ENCODE assay signal across 26 mouse cellular contexts in the genomic region with DNA sequence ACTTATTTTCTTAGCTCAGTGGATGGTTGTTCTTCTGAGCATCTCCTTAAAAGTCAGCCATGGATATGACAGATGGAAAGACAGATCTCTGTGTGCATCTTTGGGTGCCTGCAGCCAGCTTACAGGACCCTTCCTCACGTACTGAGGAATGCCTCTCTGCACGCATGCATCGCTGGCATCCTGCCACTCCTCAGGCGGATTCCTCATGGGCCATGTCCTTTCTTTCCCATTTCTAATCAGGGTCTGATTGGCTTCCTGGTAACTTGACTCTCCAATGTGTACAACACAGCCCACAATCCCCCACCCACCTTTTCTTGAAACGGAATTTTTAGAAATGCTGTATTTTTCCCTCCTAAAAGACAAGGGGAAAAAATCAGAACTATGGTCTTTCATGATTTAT.
A peak's percentile ranks its signal among the peaks of the same experiment; 100 is the strongest.
DNase-seq lines count a peak whose midpoint lies in the region; ATAC-seq and TF ChIP-seq lines count a peak whose summit lies in the region.
"Had no signal": no experiment of that assay in that cellular context is flagged by ENCODE, and none has a peak within 500 bp of the region (broad histone marks: within the 10 kb centered on the region; RNA-seq: fewer than 3 reads in every experiment).

No protein-coding gene starts in this region.

- no peak overlapping the region for H3K9ac ChIP-seq in hindbrain, embryonic 14.5 days
- H3K9ac ChIP-seq in hindbrain, embryonic 12.5 days, result no peak overlapping the region
- no peak overlapping the region for H3K9ac ChIP-seq in lung, embryonic 14.5 days
- H3K9ac ChIP-seq in embryonic facial prominence, embryonic 15.5 days, result no peak overlapping the region
- H3K9ac ChIP-seq in stomach, postnatal 0 days (ENCODE audit: low read length), result no peak overlapping the region
- H3K9ac ChIP-seq: forebrain, postnatal 0 days; heart, embryonic 13.5 days; limb, embryonic 15.5 days; liver, embryonic 13.5 days; neural tube, embryonic 13.5 days; stomach, embryonic 15.5 days had no signal

- no peaks in the 10 kb centered on the region for H3K4me1 ChIP-seq in hindbrain, embryonic 14.5 days (replicated peaks; ENCODE audit: control insufficient read depth, insufficient read depth, low read length)
- no peaks in the 10 kb centered on the region for H3K4me1 ChIP-seq in hindbrain, embryonic 12.5 days
- H3K4me1 ChIP-seq in lung, embryonic 14.5 days (ENCODE audit: insufficient read depth), result 0 out of 2 replicates have a peak, but pooled peaks cover 3% of the 10 kb centered on the region
- H3K4me1 ChIP-seq in lung, adult 2 months (ENCODE audit: control insufficient read depth, insufficient read depth, low read length), result no peaks in the 10 kb centered on the region
- peaks cover 14% of the 10 kb centered on the region for H3K4me1 ChIP-seq in embryonic facial prominence, embryonic 10.5 days
- peaks cover 6% of the 10 kb centered on the region; the same call in 1 of the 2 replicates for H3K4me1 ChIP-seq in embryonic facial prominence, embryonic 15.5 days
- H3K4me1 ChIP-seq in stomach, postnatal 0 days (replicated peaks; ENCODE audit: control insufficient read depth, insufficient read depth), result no peaks in the 10 kb centered on the region
- H3K4me1 ChIP-seq: limb, embryonic 10.5 days; limb, embryonic 15.5 days; liver, embryonic 13.5 days; neural tube, embryonic 13.5 days; stomach, embryonic 15.5 days had no signal

- no peak for TF ChIP-seq POLR2A in lung, adult 2 months (IDR thresholded peaks at IDR 0.05; ENCODE audit: borderline replicate concordance, extremely low read depth, low read depth, low read length)

- H3K9me3 ChIP-seq in hindbrain, embryonic 14.5 days (ENCODE audit: control insufficient read depth, low read length), result no peaks in the 10 kb centered on the region
- no peaks in the 10 kb centered on the region for H3K9me3 ChIP-seq in hindbrain, embryonic 12.5 days (replicated peaks)
- H3K9me3 ChIP-seq in lung, embryonic 14.5 days (ENCODE audit: low read depth, low read length), result no peaks in the 10 kb centered on the region
- no peaks in the 10 kb centered on the region for H3K9me3 ChIP-seq in embryonic facial prominence, embryonic 10.5 days
- H3K9me3 ChIP-seq in embryonic facial prominence, embryonic 15.5 days (replicated peaks), result no peaks in the 10 kb centered on the region
- H3K9me3 ChIP-seq in stomach, postnatal 0 days (ENCODE audit: control insufficient read depth, low read length), result no peaks in the 10 kb centered on the region
- H3K9me3 ChIP-seq: heart, embryonic 13.5 days; limb, embryonic 10.5 days; limb, embryonic 15.5 days; liver, embryonic 13.5 days; neural tube, embryonic 13.5 days; stomach, embryonic 15.5 days had no signal

- no peak overlapping the region for H3K4me2 ChIP-seq in hindbrain, embryonic 14.5 days (replicated peaks)
- H3K4me2 ChIP-seq in hindbrain, embryonic 12.5 days (replicated peaks), result no peak overlapping the region
- H3K4me2 ChIP-seq in lung, embryonic 14.5 days, result no peak overlapping the region
- no peak overlapping the region for H3K4me2 ChIP-seq in embryonic facial prominence, embryonic 15.5 days (replicated peaks)
- H3K4me2 ChIP-seq in stomach, postnatal 0 days (replicated peaks; ENCODE audit: low read depth), result no peak overlapping the region
- H3K4me2 ChIP-seq: heart, embryonic 13.5 days; limb, embryonic 15.5 days; liver, embryonic 13.5 days; neural tube, embryonic 13.5 days; stomach, embryonic 15.5 days had no signal

- no peak overlapping the region for H3K4me3 ChIP-seq in hindbrain, embryonic 14.5 days (replicated peaks; ENCODE audit: low read length)
- H3K4me3 ChIP-seq in hindbrain, embryonic 12.5 days, result no peak overlapping the region
- H3K4me3 ChIP-seq in lung, embryonic 14.5 days (ENCODE audit: low read depth, low read length), result no peak overlapping the region
- no peak overlapping the region for H3K4me3 ChIP-seq in lung, adult 2 months (replicated peaks; ENCODE audit: extremely low read depth, low read depth, low read length)
- H3K4me3 ChIP-seq in embryonic facial prominence, embryonic 10.5 days, result no peak overlapping the region
- H3K4me3 ChIP-seq in embryonic facial prominence, embryonic 15.5 days (replicated peaks), result no peak overlapping the region
- H3K4me3 ChIP-seq in stomach, postnatal 0 days (ENCODE audit: low read depth, low read length), result no peak overlapping the region
- H3K4me3 ChIP-seq: erythroblast, embryonic 14.5 days; heart, embryonic 13.5 days; limb, embryonic 10.5 days; limb, embryonic 15.5 days; liver, embryonic 13.5 days; neural tube, embryonic 13.5 days; stomach, embryonic 15.5 days had no signal

- TF ChIP-seq CTCF in lung, embryonic 14.5 days (IDR thresholded peaks at IDR 0.05; ENCODE audit: low read depth), result no peak
- TF ChIP-seq CTCF in lung, adult 2 months (IDR thresholded peaks at IDR 0.05; ENCODE audit: insufficient read depth, low read length), result no peak
- no peak for TF ChIP-seq CTCF in stomach, postnatal 0 days (IDR thresholded peaks at IDR 0.05; ENCODE audit: low read depth)

- DNase-seq in hindbrain, embryonic 14.5 days (ENCODE audit: low spot score), result peak; percentile 38
- DNase-seq in lung, embryonic 14.5 days, result peak; percentile 35
- DNase-seq in lung, adult 2 months, result no peak
- DNase-seq in embryonic facial prominence, embryonic 10.5 days (ENCODE audit: low spot score), result peak; percentile 28
- no peak for DNase-seq in stomach, postnatal 0 days (ENCODE audit: low spot score)
- DNase-seq: adrenal gland, postnatal 10 days; cerebellum, adult 11 months; cerebellum, adult 9-11 months; forebrain, postnatal 0 days; heart, postnatal 10 days; kidney, postnatal 36 days; liver, embryonic 13.5 days; lung, adult 18-20 months; lung, postnatal 14 days; thymus, postnatal 14 days had no signal

- H3K27ac ChIP-seq in hindbrain, embryonic 14.5 days, result no peak overlapping the region
- H3K27ac ChIP-seq in hindbrain, embryonic 12.5 days, result no peak overlapping the region
- no peak overlapping the region for H3K27ac ChIP-seq in lung, embryonic 14.5 days (ENCODE audit: low read depth)
- H3K27ac ChIP-seq in embryonic facial prominence, embryonic 10.5 days (replicated peaks), result peak overlapping the region; percentile 16; the same call in 1 of the 2 replicates
- H3K27ac ChIP-seq in embryonic facial prominence, embryonic 15.5 days (replicated peaks), result no peak overlapping the region
- H3K27ac ChIP-seq in stomach, postnatal 0 days (replicated peaks), result no peak overlapping the region
- H3K27ac ChIP-seq: heart, embryonic 13.5 days; limb, embryonic 10.5 days; limb, embryonic 15.5 days; liver, embryonic 13.5 days; neural tube, embryonic 13.5 days; stomach, embryonic 15.5 days had no signal

- ATAC-seq in hindbrain, embryonic 14.5 days (ENCODE audit: low FRiP score), result no peak
- ATAC-seq in hindbrain, embryonic 12.5 days (ENCODE audit: low FRiP score), result no peak
- no peak for ATAC-seq in lung, embryonic 14.5 days (ENCODE audit: insufficient read depth)
- ATAC-seq in embryonic facial prominence, embryonic 15.5 days (ENCODE audit: insufficient number of reproducible peaks, low FRiP score, low TSS enrichment, low read depth), result peak; percentile 54; the same call in 1 of the 2 replicates
- ATAC-seq in stomach, postnatal 0 days (ENCODE audit: low FRiP score, low TSS enrichment), result no peak
- ATAC-seq: forebrain, postnatal 0 days; hindbrain, embryonic 16.5 days; intestine, postnatal 0 days had no signal

- 53% methylated on average over 5 of the region's 5 CpGs for WGBS in hindbrain, embryonic 14.5 days
- 54% methylated on average over 5 of the region's 5 CpGs for WGBS in hindbrain, embryonic 12.5 days
- 25% methylated on average over 5 of the region's 5 CpGs for WGBS in lung, embryonic 14.5 days
- 53% methylated on average over 5 of the region's 5 CpGs for WGBS in lung, adult 2 months
- WGBS in embryonic facial prominence, embryonic 10.5 days, result 55% methylated on average over 5 of the region's 5 CpGs
- 20% methylated on average over 5 of the region's 5 CpGs for WGBS in embryonic facial prominence, embryonic 15.5 days
- WGBS in stomach, postnatal 0 days, result 36% methylated on average over 5 of the region's 5 CpGs

- no peaks in the 10 kb centered on the region for H3K36me3 ChIP-seq in hindbrain, embryonic 14.5 days (replicated peaks; ENCODE audit: control insufficient read depth, insufficient read depth)
- H3K36me3 ChIP-seq in hindbrain, embryonic 12.5 days, result no peaks in the 10 kb centered on the region
- no peaks in the 10 kb centered on the region for H3K36me3 ChIP-seq in lung, embryonic 14.5 days (ENCODE audit: insufficient read depth)
- no peaks in the 10 kb centered on the region for H3K36me3 ChIP-seq in embryonic facial prominence, embryonic 10.5 days (replicated peaks)
- H3K36me3 ChIP-seq in embryonic facial prominence, embryonic 15.5 days, result no peaks in the 10 kb centered on the region
- H3K36me3 ChIP-seq in stomach, postnatal 0 days (ENCODE audit: control insufficient read depth, insufficient read depth, low read length), result no peaks in the 10 kb centered on the region
- H3K36me3 ChIP-seq: G1E; heart, embryonic 13.5 days; limb, embryonic 10.5 days; limb, embryonic 15.5 days; liver, embryonic 13.5 days; neural tube, embryonic 13.5 days; stomach, embryonic 15.5 days had no signal

- H3K27me3 ChIP-seq in hindbrain, embryonic 14.5 days (ENCODE audit: control insufficient read depth, insufficient read depth, low read length), result no peaks in the 10 kb centered on the region
- no peaks in the 10 kb centered on the region for H3K27me3 ChIP-seq in hindbrain, embryonic 12.5 days
- H3K27me3 ChIP-seq in lung, embryonic 14.5 days (ENCODE audit: insufficient read depth, low read length), result no peaks in the 10 kb centered on the region
- H3K27me3 ChIP-seq in embryonic facial prominence, embryonic 10.5 days (replicated peaks; ENCODE audit: low read depth, poor library complexity, severe bottlenecking), result 0 out of 2 replicates have a peak, but pooled peaks cover 4% of the 10 kb centered on the region
- H3K27me3 ChIP-seq in embryonic facial prominence, embryonic 15.5 days, result no peaks in the 10 kb centered on the region; the same call in 1 of the 2 replicates
- no peaks in the 10 kb centered on the region for H3K27me3 ChIP-seq in stomach, postnatal 0 days (ENCODE audit: control insufficient read depth, insufficient read depth, low read length)
- H3K27me3 ChIP-seq: limb, embryonic 15.5 days; liver, embryonic 13.5 days; neural tube, embryonic 13.5 days; stomach, embryonic 15.5 days had no signal

- TF ChIP-seq EP300 in stomach, postnatal 0 days (optimal IDR thresholded peaks at IDR 0.05), result no peak

Comparison
In these comparisons a context has a peak if more than half of its experiments do, and no peak if none do; other contexts are left out.
1. DNase-seq: peak in hindbrain, embryonic 14.5 days (single experiment), lung, embryonic 14.5 days (single experiment) and embryonic facial prominence, embryonic 10.5 days (single experiment); none in lung, adult 2 months (single experiment) and stomach, postnatal 0 days (single experiment).